Mouse (Mus musculus): ENCODE results near the gene Gm9821.

Gm9821 gene

GRCm38 (mm10) chr2:91971231-91972097 lies 26.0 kb downstream of the Gm9821 start:
- DNase-seq (ENCODE audit: extremely low read depth, low read depth) = no peak

GRCm38 (mm10) chr2:91972121-91972566 lies 26.6 kb downstream of the Gm9821 start:
- no peak for DNase-seq (ENCODE audit: extremely low read depth, low read depth)

- DNase-seq (ENCODE audit: extremely low read depth, low read depth) = no peak
These were observed 28.1 kb downstream of the Gm9821 start for GRCm38 (mm10) chr2:91973416-91974135.

- DNase-seq (ENCODE audit: extremely low read depth, low read depth) = no peak
These were observed 30.4 kb downstream of the Gm9821 start, which contains the start of gene Dgkz for GRCm38 (mm10) chr2:91975581-91976541. Gene Dgkz (minus strand): TSS chr2:91975864.

- no peak for DNase-seq (ENCODE audit: extremely low read depth, low read depth)
These were observed 32.5 kb downstream of the Gm9821 start for GRCm38 (mm10) chr2:91977960-91978359.

- no peak for DNase-seq (ENCODE audit: extremely low read depth, low read depth)
These were observed 33.0 kb downstream of the Gm9821 start for GRCm38 (mm10) chr2:91978547-91978946.

- no peak for DNase-seq (ENCODE audit: extremely low read depth, low read depth)
These were observed 34.7 kb downstream of the Gm9821 start for GRCm38 (mm10) chr2:91980245-91980644.

GRCm38 (mm10) chr2:91980830-91981229 lies 35.3 kb downstream of the Gm9821 start:
- DNase-seq (ENCODE audit: extremely low read depth, low read depth) = no peak

- DNase-seq (ENCODE audit: extremely low read depth, low read depth) = peak; percentile 91
These were observed 38.9 kb downstream of the Gm9821 start for GRCm38 (mm10) chr2:91984439-91984838.

- no peak for DNase-seq (ENCODE audit: extremely low read depth, low read depth)
These were observed 39.5 kb downstream of the Gm9821 start for GRCm38 (mm10) chr2:91984906-91985525.

- DNase-seq (ENCODE audit: extremely low read depth, low read depth) = no peak
These were observed 40.6 kb downstream of the Gm9821 start for GRCm38 (mm10) chr2:91986071-91986470.

GRCm38 (mm10) chr2:91987542-91987941 lies 42.0 kb downstream of the Gm9821 start:
- peak; percentile 60 for DNase-seq (ENCODE audit: extremely low read depth, low read depth)

GRCm38 (mm10) chr2:91989750-91990149 lies 44.2 kb downstream of the Gm9821 start:
- DNase-seq (ENCODE audit: extremely low read depth, low read depth) = no peak

GRCm38 (mm10) chr2:91993409-91993808 lies 47.9 kb downstream of the Gm9821 start:
- DNase-seq (ENCODE audit: extremely low read depth, low read depth) = no peak

- DNase-seq (ENCODE audit: extremely low read depth, low read depth) = no peak
These were observed 50.5 kb downstream of the Gm9821 start for GRCm38 (mm10) chr2:91996006-91996405.

Measured in MEL-GATA-1-ER (cell line).